Mouse (Mus musculus): ENCODE measurements at regions not wholly inside any gene's neighbourhood (a gene's known extent, or its start where the extent isn't known, plus 50 kb on each side); places are given as distances from the start of the nearest gene placed in this dataset.

DNA sequence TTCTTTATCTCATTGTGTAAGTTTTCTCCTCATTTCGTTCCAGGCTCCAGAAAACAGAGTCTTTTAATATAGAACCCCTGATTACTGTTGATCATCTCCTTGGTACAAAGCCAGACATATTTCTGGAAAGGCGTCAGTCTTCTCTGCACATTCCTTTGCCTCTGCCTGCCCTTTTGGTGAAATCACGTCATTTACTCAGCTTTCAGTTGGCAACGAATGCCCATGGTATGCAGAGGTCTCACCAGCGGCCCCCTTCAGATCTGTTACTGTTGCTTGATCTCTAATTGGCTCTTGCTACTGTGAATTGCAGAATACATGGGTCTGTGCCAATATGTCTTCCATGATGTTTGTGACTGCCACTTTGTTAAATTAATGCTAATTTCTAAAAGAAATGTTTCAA, 412.0 kb upstream of the Pitx2 start:
- no peak for DNase-seq (ENCODE audit: low spot score in 2 of 2)

DNA sequence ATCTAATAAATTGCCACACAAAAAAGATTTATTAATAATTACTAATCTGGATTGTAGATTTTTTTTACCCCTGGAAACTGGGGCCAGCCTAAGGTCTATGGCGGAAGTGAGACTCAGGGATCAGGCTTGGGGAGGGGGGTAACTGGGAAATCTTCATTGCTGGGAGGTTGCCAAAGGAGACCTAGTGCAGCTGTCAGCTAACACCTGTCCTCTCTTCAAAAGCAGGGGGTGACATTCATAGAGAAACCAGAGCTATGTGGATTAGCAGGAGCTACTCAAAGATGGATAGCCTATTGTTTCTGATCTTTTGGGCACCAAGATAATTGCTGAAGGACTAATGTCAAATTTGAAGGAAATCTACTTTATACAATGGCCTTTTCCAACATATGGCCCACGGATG, 403.7 kb upstream of the Pitx2 start:
- DNase-seq (ENCODE audit: low spot score in 2 of 2): no peak

- DNase-seq (ENCODE audit: low spot score in 2 of 2): no peak
These were observed 401.8 kb upstream of the Pitx2 start for GRCm38 (mm10) chr3:128797829-128798228.

DNA sequence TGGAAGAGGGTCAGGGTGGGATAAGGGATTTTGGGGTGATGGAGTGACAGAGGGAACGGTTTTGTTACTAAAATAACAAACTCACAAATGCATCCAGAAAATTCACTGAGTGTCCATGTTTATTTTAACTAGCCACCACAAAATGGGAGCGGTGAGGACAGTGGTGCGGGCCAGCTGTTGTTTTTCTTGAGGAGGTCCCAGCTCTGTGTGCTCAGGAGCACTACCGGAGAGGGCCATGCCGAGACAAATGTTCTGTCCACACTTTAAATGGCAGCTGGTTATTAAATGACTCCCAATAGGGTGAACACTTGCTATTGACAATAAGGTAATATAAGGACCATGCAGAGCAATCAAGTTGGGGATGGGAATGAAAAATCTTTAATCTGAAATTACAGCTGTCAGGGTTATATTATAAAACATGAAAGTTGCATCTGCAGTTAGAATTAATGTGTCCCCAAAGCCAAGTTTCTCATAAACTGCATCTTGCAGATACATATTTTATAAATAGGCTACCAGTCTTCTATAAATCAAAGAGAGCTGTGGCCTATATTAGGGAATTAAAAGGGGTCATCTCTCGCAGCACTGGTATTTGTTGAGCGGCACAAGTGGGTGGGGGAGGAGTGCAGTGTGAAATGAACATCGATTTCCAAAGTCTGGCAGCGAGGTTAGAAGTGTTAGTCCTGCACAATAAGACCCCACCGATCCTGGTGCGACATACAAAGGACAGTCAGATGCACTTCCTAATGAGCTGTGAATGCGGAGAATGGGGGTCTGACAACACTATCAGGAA, 370.1 kb upstream of the Pitx2 start:
- DNase-seq (ENCODE audit: low spot score in 2 of 2): no peak

DNA sequence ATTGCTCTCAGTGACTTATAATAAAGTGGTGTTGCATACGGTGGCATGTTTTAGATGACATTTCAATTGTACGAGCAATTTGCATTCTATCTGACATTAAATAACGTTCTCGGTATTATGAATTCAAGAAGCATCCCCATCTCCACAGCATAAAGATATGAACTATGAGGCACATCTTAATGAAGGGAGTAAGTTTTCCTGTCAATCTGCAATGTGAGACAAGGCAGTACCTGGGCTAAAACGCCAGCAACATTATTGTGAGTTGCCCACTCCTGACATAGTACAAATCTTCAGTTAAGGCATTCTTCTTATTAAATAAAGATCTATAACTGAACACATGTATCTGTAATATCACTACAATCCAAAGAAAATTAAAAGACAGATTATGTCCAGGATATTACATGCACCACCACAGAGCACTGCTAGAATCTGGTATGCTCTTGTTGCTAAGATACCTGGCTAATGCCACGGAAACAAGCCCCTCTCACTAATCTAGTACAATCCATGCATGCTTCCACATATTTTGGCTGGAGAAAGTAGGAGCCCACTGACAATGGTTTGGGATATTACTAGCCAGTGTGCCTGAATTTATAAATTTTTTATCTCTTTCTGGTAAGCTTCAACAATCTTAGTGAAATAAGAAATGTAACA, 349.2 kb upstream of the Pitx2 start:
- DNase-seq (ENCODE audit: low spot score in 2 of 2): no peak

GRCm38 (mm10) chr3:128856515-128856914, 343.2 kb upstream of the Pitx2 start:
- DNase-seq (ENCODE audit: low spot score in 2 of 2): no peak

- no peak for DNase-seq (ENCODE audit: low spot score in 2 of 2)
These were observed 317.8 kb upstream of the Pitx2 start for GRCm38 (mm10) chr3:128881685-128882444.

- no peak for DNase-seq (ENCODE audit: low spot score in 2 of 2)
These were observed 316.0 kb upstream of the Pitx2 start for GRCm38 (mm10) chr3:128883636-128884195.

- DNase-seq (ENCODE audit: low spot score in 2 of 2): no peak
These were observed 313.0 kb upstream of the Pitx2 start for GRCm38 (mm10) chr3:128886678-128887077.

GRCm38 (mm10) chr3:128891078-128891477, 308.6 kb upstream of the Pitx2 start:
- DNase-seq (ENCODE audit: low spot score in 2 of 2): no peak

DNA sequence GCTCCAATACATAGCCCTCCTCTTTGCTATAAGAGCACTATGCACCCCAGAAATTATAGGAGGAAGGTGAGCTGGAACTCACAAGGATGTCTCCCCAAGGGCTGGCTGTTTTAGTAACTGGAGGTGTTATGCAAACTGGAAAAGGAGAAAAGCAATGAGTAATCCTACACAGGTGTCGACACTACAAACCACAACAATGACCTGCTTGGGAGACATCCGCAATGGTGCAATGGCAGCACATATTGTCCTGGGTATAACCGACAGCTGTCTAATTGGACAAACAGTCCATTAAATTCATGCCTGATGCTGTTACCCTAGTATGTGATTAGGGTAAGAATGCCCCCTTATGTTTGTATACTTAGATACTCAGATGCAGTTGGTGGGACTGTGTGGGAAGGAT, 303.1 kb upstream of the Pitx2 start:
- no peak for DNase-seq (ENCODE audit: low spot score in 2 of 2)

DNA sequence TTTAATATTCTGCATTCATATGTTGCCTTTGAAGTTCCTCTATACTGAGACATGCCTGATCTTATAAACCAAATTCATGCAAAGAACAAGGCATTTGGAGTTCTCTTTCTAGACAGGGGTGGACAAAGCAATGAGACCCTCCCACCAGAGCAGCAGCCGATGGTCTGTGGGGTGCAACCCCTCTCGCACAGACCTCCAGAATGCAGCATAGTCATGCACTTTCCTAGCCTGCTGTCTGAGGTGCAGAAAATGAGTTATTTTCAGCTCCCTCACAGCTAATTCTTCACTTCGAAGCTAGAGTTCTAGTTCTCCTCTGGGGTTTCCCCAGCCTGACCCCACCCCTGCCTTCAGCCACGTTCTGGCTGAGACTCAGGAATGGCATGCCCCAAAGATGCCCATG, 288.6 kb upstream of the Pitx2 start:
- DNase-seq (ENCODE audit: low spot score in 2 of 2): no peak

- no peak for DNase-seq (ENCODE audit: low spot score in 2 of 2)
These were observed 278.2 kb upstream of the Pitx2 start for GRCm38 (mm10) chr3:128921428-128921827.

DNA sequence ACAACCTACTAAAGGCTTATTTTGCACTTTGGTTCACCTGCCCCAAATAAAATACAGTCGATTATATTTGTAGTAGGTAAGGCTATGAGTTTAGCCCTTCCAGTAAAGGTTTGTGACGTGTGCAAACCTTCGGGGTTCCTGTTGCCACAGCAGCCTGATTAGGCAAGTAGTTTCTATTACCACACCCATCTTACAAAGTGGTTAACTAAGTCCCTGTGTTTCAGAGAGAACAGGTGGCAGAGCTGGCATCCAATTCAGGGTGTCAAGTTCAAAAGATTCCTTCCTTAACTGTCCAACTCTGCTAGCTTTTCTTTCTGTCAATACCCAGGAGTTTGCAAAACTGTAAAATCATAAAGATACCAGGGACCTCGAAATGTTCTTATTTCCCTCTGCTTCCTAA, 277.5 kb upstream of the Pitx2 start:
- no peak for DNase-seq (ENCODE audit: low spot score in 2 of 2)

- no peak for DNase-seq (ENCODE audit: low spot score in 2 of 2)
These were observed 261.1 kb upstream of the Pitx2 start for GRCm38 (mm10) chr3:128938536-128938935.

GRCm38 (mm10) chr3:128941156-128941555, 258.5 kb upstream of the Pitx2 start:
- DNase-seq (ENCODE audit: low spot score in 2 of 2): no peak

- DNase-seq (ENCODE audit: low spot score in 2 of 2): no peak
These were observed 255.0 kb upstream of the Pitx2 start for GRCm38 (mm10) chr3:128944631-128945030.

DNA sequence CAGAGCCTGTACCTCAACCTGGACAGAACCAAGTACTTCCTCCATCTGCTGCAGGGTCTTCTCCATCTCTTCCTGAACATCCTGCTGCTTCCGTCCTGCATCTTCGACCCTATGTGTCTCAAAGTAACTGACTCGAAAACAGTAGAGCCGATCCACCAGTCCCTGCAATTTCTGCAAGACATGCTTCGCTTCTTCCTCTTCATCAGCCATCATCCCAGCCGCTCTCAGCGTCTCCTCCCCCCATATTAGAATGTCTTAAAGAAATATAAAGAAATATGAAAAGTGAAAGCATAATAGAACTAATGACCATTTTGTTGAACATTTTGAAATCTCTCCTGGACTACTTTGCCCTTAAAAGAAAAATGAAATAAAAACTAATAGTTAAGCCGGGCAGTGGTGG, 244.8 kb upstream of the Pitx2 start:
- DNase-seq (ENCODE audit: low spot score in 2 of 2): no peak

DNA sequence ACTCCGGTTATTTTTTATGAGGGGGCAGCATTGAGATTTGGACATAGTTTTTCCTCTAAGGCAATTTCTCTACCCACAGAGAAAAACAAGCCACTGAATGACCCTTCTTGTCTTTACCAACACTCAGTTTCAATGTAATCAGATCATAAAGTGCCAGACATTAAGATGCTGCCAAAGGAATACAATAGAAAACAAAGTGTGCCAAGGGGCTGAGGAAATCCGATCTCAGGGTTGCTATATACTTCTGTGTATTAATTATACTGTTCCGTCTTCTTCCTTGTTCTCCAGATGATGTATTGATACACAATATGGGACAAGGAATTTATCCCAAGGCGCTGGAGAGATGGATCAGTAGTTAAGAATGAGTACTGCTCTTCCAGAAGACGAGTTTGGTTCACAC, 222.9 kb upstream of the Pitx2 start:
- DNase-seq (ENCODE audit: low spot score in 2 of 2): no peak

DNA sequence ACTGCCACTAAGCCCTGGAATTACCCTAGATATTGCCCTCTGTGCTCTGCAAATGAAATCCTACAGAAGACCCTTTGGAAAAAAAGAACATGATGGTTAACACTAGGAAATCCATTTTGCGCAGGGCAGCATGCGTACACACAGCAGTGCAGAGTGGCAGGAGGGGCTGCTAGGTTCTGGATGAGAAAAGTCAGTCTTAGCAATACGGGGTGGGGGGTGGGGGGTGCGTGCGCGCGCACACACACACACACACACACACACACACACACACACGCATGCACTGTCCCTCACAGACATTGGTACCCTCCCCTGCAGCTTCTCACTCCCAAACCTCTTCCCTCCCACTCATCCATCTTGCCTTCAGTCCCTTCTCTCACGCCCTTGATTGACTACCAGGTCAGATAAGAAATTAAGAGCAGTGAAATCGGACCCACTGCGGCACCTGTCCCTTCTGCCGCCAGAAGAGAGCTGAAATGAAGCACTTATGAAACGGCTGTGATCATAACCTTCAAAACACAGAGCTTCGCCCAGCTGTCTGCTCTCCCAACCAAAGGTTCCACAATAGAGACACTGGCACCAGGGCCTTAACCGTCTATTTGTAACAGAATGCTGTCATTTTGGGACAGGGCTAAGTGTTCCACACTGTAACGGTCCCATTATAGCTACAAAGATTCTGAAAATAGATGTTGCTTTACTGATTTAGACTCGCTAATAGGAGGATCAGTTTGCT, 209.3 kb upstream of the Pitx2 start:
- DNase-seq (ENCODE audit: low spot score in 2 of 2): peak in 1 of 2 experiments; percentile 27

DNA sequence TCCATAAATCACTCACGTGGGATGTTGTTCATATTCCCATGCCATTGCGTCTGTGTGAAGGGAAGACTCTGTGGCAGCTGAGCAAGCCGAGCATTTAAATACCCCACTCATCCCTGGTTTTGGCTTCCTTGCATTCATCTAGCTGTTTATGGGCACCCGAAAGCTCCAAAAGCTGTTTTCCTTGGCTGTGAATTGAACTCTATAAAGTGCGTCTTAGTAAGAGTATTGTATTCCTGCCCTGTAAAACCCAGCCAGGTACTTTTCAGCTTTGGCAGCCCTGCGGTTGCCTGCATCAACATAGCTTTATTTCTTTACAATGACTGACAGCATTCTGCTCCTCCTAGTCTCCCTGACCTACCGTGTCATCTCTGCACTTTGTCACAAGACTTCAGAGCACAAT, 196.8 kb upstream of the Pitx2 start:
- no peak for DNase-seq (ENCODE audit: low spot score in 2 of 2)

Measured in gastrocnemius, adult 8-10 months (tissue).